ENCODE assay signal across 22 mouse cellular contexts in the genomic region with DNA sequence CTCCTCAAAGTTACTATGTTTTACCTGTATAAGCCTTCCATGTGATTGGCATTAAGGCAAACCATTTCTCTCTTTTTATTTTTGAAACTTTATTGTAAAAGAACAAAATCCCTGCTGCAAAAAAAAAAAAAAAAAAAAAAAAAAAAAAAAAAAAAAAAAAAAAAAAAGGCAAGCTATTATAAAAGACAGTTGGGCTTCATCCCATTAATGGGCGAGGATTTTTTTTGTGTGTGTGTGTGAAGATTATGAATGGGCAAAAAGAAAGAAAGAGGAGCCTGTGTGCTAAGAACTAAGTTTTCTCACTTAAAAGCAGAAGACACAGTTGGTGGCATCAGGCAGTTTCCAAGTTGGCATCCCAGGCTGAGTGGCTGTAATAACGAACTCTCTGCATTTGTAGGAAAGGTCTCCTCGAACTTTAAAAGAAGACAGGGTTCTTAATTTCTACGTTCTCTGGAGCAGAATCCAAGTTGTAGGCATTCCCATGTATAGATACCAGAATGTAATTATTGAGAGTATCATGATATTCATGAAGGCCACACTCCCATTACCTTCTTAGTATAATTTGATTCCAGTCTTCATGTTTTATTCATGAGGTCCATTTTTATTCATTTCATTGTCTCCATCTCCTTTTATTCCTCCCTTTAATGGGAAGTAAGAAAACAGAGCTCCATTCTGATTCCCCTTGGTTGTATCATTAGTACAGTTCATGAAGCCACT. TPM values are rescaled to one million over a fixed set of nuclear protein-coding genes. Genes with fewer than 3 reads are reported as not detected.
DNase-seq lines count a peak whose midpoint lies in the region; ATAC-seq and TF ChIP-seq lines count a peak whose summit lies in the region.
"Had no signal": no experiment of that assay in that cellular context is flagged by ENCODE, and none has a peak within 500 bp of the region (broad histone marks: within the 10 kb centered on the region; RNA-seq: fewer than 3 reads in every experiment).

No protein-coding gene starts in this region.

- no peak overlapping the region for H3K4me2 ChIP-seq in hindbrain, embryonic 11.5 days (replicated peaks; ENCODE audit: low read depth, low read length)
- no peak overlapping the region for H3K4me2 ChIP-seq in hindbrain, embryonic 16.5 days (ENCODE audit: low read length)
- no peak overlapping the region for H3K4me2 ChIP-seq in CH12.LX (ENCODE audit: insufficient read depth, low read depth, poor library complexity, severe bottlenecking)
- H3K4me2 ChIP-seq in forebrain, embryonic 13.5 days: no peak overlapping the region
- no peak overlapping the region for H3K4me2 ChIP-seq in midbrain, embryonic 14.5 days (ENCODE audit: low read length)
- H3K4me2 ChIP-seq: heart, embryonic 15.5 days; kidney, embryonic 15.5 days; neural tube, embryonic 12.5 days; stomach, embryonic 15.5 days had no signal

- no peak for TF ChIP-seq POLR2A in CH12.LX (IDR thresholded peaks at IDR 0.05; ENCODE audit: low read depth, low read length)

- no peaks in the 10 kb centered on the region for H3K27me3 ChIP-seq in hindbrain, embryonic 11.5 days (ENCODE audit: control insufficient read depth, insufficient read depth, low read length)
- H3K27me3 ChIP-seq in hindbrain, embryonic 16.5 days (replicated peaks; ENCODE audit: control insufficient read depth, insufficient read depth, low read length): no peaks in the 10 kb centered on the region
- no peaks in the 10 kb centered on the region for H3K27me3 ChIP-seq in CH12.LX (replicated peaks)
- no peaks in the 10 kb centered on the region for H3K27me3 ChIP-seq in forebrain, embryonic 13.5 days
- no peaks in the 10 kb centered on the region for H3K27me3 ChIP-seq in midbrain, embryonic 14.5 days (ENCODE audit: control insufficient read depth, insufficient read depth, low read length)
- H3K27me3 ChIP-seq: heart, embryonic 15.5 days; kidney, embryonic 15.5 days; neural tube, embryonic 12.5 days; stomach, embryonic 15.5 days had no signal

- no peak for TF ChIP-seq RAD21 in CH12.LX (IDR thresholded peaks at IDR 0.05; ENCODE audit: low read depth, low read length)

- ATAC-seq in hindbrain, embryonic 11.5 days (ENCODE audit: low FRiP score): peak; percentile 53
- no peak for ATAC-seq in hindbrain, embryonic 16.5 days
- ATAC-seq in forebrain, embryonic 13.5 days: peak; percentile 70
- ATAC-seq in midbrain, embryonic 14.5 days (ENCODE audit: low FRiP score, low TSS enrichment): no peak; the same call in 1 of the 2 replicates
- ATAC-seq: intestine, embryonic 16.5 days had no signal

- DNase-seq in hindbrain, embryonic 11.5 days (ENCODE audit: low spot score): peak; percentile 17
- no peak for DNase-seq in CH12.LX (ENCODE audit: extremely low read depth)
- DNase-seq in midbrain, embryonic 14.5 days: peak; percentile 35
- DNase-seq in layer of hippocampus, postnatal 25 days (ENCODE audit: extremely low spot score in 1 of 2, low spot score in 1 of 2): no peak
- no peak for DNase-seq in lung, adult 18-20 months
- no peak for DNase-seq in lung, postnatal 36 days
- DNase-seq: cerebellum, adult 2 months; gastrocnemius, postnatal 14 days; heart, adult 2 months; kidney, postnatal 4 days; right cerebral cortex, postnatal 25 days; thymus, adult 18-20 months had no signal

- H3K9me3 ChIP-seq in hindbrain, embryonic 11.5 days (ENCODE audit: control insufficient read depth, low read length): no peaks in the 10 kb centered on the region
- H3K9me3 ChIP-seq in hindbrain, embryonic 16.5 days (ENCODE audit: control insufficient read depth, low read length): no peaks in the 10 kb centered on the region
- H3K9me3 ChIP-seq in CH12.LX (replicated peaks; ENCODE audit: low read length): no peaks in the 10 kb centered on the region
- H3K9me3 ChIP-seq in forebrain, embryonic 13.5 days (replicated peaks): no peaks in the 10 kb centered on the region
- no peaks in the 10 kb centered on the region for H3K9me3 ChIP-seq in midbrain, embryonic 14.5 days (ENCODE audit: control insufficient read depth, low read length)
- H3K9me3 ChIP-seq: heart, embryonic 15.5 days; kidney, embryonic 15.5 days; neural tube, embryonic 12.5 days; stomach, embryonic 15.5 days had no signal

- TF ChIP-seq EP300 in CH12.LX (IDR thresholded peaks at IDR 0.05; ENCODE audit: low read length): no peak

- H3K27ac ChIP-seq in hindbrain, embryonic 11.5 days (ENCODE audit: low read depth, low read length): 0 out of 2 replicates have a peak overlapping the region, but pooled peaks have one; percentile 30
- no peak overlapping the region for H3K27ac ChIP-seq in hindbrain, embryonic 16.5 days (ENCODE audit: low read depth, low read length)
- no peak overlapping the region for H3K27ac ChIP-seq in CH12.LX (ENCODE audit: insufficient read depth, low read depth)
- 0 out of 2 replicates have a peak overlapping the region, but pooled peaks have one; percentile 40 for H3K27ac ChIP-seq in forebrain, embryonic 13.5 days
- H3K27ac ChIP-seq in midbrain, embryonic 14.5 days (replicated peaks; ENCODE audit: low read depth, low read length): no peak overlapping the region
- H3K27ac ChIP-seq: heart, adult 2 months; heart, embryonic 15.5 days; kidney, embryonic 15.5 days; liver, embryonic 14.5 days; neural tube, embryonic 12.5 days; stomach, embryonic 15.5 days had no signal

- H3K79me2 ChIP-seq in CH12.LX (replicated peaks; ENCODE audit: control insufficient read depth, extremely low read depth, insufficient read depth, poor library complexity, severe bottlenecking): peaks cover 14% of the 10 kb centered on the region

- TF ChIP-seq CTCF in CH12.LX (conservative IDR thresholded peaks at IDR 0.05 in 1 of 2, IDR thresholded peaks at IDR 0.05 in 1 of 2; ENCODE audit: low read depth in 2 of 2, low read length in 2 of 2): no peak

- 66% methylated on average over 4 of the region's 4 CpGs for WGBS in hindbrain, embryonic 11.5 days
- 36% methylated on average over 4 of the region's 4 CpGs for WGBS in hindbrain, embryonic 16.5 days
- 13% methylated on average over 4 of the region's 4 CpGs for WGBS in forebrain, embryonic 13.5 days
- 43% methylated on average over 4 of the region's 4 CpGs for WGBS in midbrain, embryonic 14.5 days

- no peaks in the 10 kb centered on the region for H3K36me3 ChIP-seq in hindbrain, embryonic 11.5 days (ENCODE audit: control insufficient read depth, insufficient read depth, low read length)
- H3K36me3 ChIP-seq in hindbrain, embryonic 16.5 days (ENCODE audit: control insufficient read depth, insufficient read depth, low read length): no peaks in the 10 kb centered on the region
- H3K36me3 ChIP-seq in CH12.LX (replicated peaks in 1 of 2; ENCODE audit: control insufficient read depth in 1 of 2, insufficient read depth in 1 of 2, low read length in 1 of 2): peaks cover 6 to 39% of the 10 kb centered on the region in 2 experiments
- H3K36me3 ChIP-seq in forebrain, embryonic 13.5 days (ENCODE audit: poor library complexity, severe bottlenecking): no peaks in the 10 kb centered on the region
- no peaks in the 10 kb centered on the region for H3K36me3 ChIP-seq in midbrain, embryonic 14.5 days (ENCODE audit: control insufficient read depth, insufficient read depth, low read length)
- H3K36me3 ChIP-seq: heart, embryonic 15.5 days; kidney, embryonic 15.5 days; neural tube, embryonic 12.5 days; stomach, embryonic 15.5 days had no signal

- in situ Hi-C loops in CH12.LX (cut with MboI; ENCODE audit: low pct_ligation_motif_present, low pct_unique_long_range_greater_than_20kb, low sequenced_read_pairs): no loop called here

- H3K4me3 ChIP-seq in hindbrain, embryonic 11.5 days (ENCODE audit: low read depth, low read length): no peak overlapping the region
- H3K4me3 ChIP-seq in hindbrain, embryonic 16.5 days (ENCODE audit: low read length): no peak overlapping the region
- H3K4me3 ChIP-seq in CH12.LX (replicated peaks in 1 of 3; ENCODE audit: low read depth in 2 of 3, low read length in 2 of 3, poor library complexity in 1 of 3): no peak overlapping the region
- H3K4me3 ChIP-seq in forebrain, embryonic 13.5 days: no peak overlapping the region
- no peak overlapping the region for H3K4me3 ChIP-seq in midbrain, embryonic 14.5 days (replicated peaks; ENCODE audit: low read depth, low read length)
- H3K4me3 ChIP-seq: erythroblast, embryonic 14.5 days; heart, adult 2 months; heart, embryonic 15.5 days; kidney, embryonic 15.5 days; neural tube, embryonic 12.5 days; stomach, embryonic 15.5 days had no signal

- no peak overlapping the region for H3K9ac ChIP-seq in hindbrain, embryonic 11.5 days (ENCODE audit: low read depth, low read length)
- H3K9ac ChIP-seq in hindbrain, embryonic 16.5 days (ENCODE audit: low read depth, low read length): no peak overlapping the region
- H3K9ac ChIP-seq in CH12.LX (ENCODE audit: insufficient read depth, low read depth): no peak overlapping the region
- no peak overlapping the region for H3K9ac ChIP-seq in forebrain, embryonic 13.5 days
- H3K9ac ChIP-seq in midbrain, embryonic 14.5 days (replicated peaks; ENCODE audit: low read length): no peak overlapping the region
- H3K9ac ChIP-seq: heart, embryonic 15.5 days; kidney, embryonic 15.5 days; liver, embryonic 14.5 days; neural tube, embryonic 12.5 days; stomach, embryonic 15.5 days had no signal

- no peaks in the 10 kb centered on the region for H3K4me1 ChIP-seq in hindbrain, embryonic 11.5 days (replicated peaks; ENCODE audit: control insufficient read depth, insufficient read depth, low read length)
- no peaks in the 10 kb centered on the region for H3K4me1 ChIP-seq in hindbrain, embryonic 16.5 days (ENCODE audit: control insufficient read depth, insufficient read depth, low read depth, low read length)
- H3K4me1 ChIP-seq in CH12.LX (ENCODE audit: control insufficient read depth in 1 of 2, insufficient read depth in 2 of 2): peaks cover 0 to 7% of the 10 kb centered on the region in 2 experiments; a peak in 1 of 4 replicates
- peaks cover 32% of the 10 kb centered on the region for H3K4me1 ChIP-seq in forebrain, embryonic 13.5 days
- peaks cover 7% of the 10 kb centered on the region; the same call in 1 of the 2 replicates for H3K4me1 ChIP-seq in midbrain, embryonic 14.5 days (ENCODE audit: control insufficient read depth, insufficient read depth, low read length)
- H3K4me1 ChIP-seq: heart, embryonic 15.5 days; kidney, embryonic 15.5 days; stomach, embryonic 15.5 days had no signal

- dilution Hi-C loops in CH12.LX (cut with MboI; ENCODE audit: extremely low pct_ligation_motif_present, extremely low pct_unique_long_range_greater_than_20kb, low sequenced_read_pairs): no loop called here

RNA-seq across cellular contexts. Expression of a gene that starts 13.1 kb away (rescaled TPM):
- polyA plus RNA-seq in hindbrain, embryonic 11.5 days (2014; fragmentation: Nextera tagmentation; extraction: Ambion mirVana): 7.1 and 7.3 TPM in 2 replicates
- 3.8 and 4.5 TPM in 2 replicates for polyA plus RNA-seq in hindbrain, embryonic 16.5 days (2015; fragmentation: Nextera tagmentation; extraction: Ambion mirVana)
- total RNA-seq in CH12.LX (2012; rRNA removed) (12.1 and 19.8 TPM in 2 replicates), CH12.LX (2014; rRNA removed) (20.8 and 21.8 TPM in 2 replicates)
- 11.5 and 12.6 TPM in 2 replicates for polyA plus RNA-seq in CH12.LX (2012; ENCODE audit: insufficient read length, low read depth)
- polyA plus RNA-seq in forebrain, embryonic 13.5 days (2015; fragmentation: Nextera tagmentation; extraction: Ambion mirVana): 5.7 and 6.3 TPM in 2 replicates
- 2.9 and 3.2 TPM in 2 replicates for polyA plus RNA-seq in midbrain, embryonic 14.5 days (2014; fragmentation: Nextera tagmentation; extraction: Ambion mirVana)
- 1 to 10 TPM; 6.7 to 7.6 TPM for total RNA-seq in layer of hippocampus, postnatal 25 days (2021)

RNA-seq across cellular contexts. Expression of a gene that starts 38.2 kb away (rescaled TPM):
- 7.4 and 8.7 TPM in 2 replicates for polyA plus RNA-seq in hindbrain, embryonic 11.5 days (2014; fragmentation: Nextera tagmentation; extraction: Ambion mirVana)
- polyA plus RNA-seq in hindbrain, embryonic 16.5 days (2015; fragmentation: Nextera tagmentation; extraction: Ambion mirVana): 7.2 and 9.6 TPM in 2 replicates
- not detected in 2 replicates for total RNA-seq in CH12.LX (2012; rRNA removed)
- total RNA-seq in CH12.LX (2014; rRNA removed): not detected in 2 replicates
- not detected in 2 replicates for polyA plus RNA-seq in CH12.LX (2012; ENCODE audit: insufficient read length, low read depth)
- polyA plus RNA-seq in forebrain, embryonic 13.5 days (2015; fragmentation: Nextera tagmentation; extraction: Ambion mirVana): 9.0 and 10.7 TPM in 2 replicates
- 5.5 and 7.9 TPM in 2 replicates for polyA plus RNA-seq in midbrain, embryonic 14.5 days (2014; fragmentation: Nextera tagmentation; extraction: Ambion mirVana)
- 10 to 100 TPM; 18.8 to 21.7 TPM for total RNA-seq in layer of hippocampus, postnatal 25 days (2021)
- total RNA-seq: monocyte, adult 5-6 weeks had no signal

Comparison
In these comparisons a context has a peak if more than half of its experiments do, and no peak if none do; other contexts are left out.
1. ATAC-seq: peak in hindbrain, embryonic 11.5 days (single experiment) and forebrain, embryonic 13.5 days (single experiment); none in hindbrain, embryonic 16.5 days (single experiment) and midbrain, embryonic 14.5 days (single experiment).
2. H3K27ac ChIP-seq: peak in hindbrain, embryonic 11.5 days (single experiment) and forebrain, embryonic 13.5 days (single experiment); none in hindbrain, embryonic 16.5 days (single experiment), CH12.LX (single experiment) and midbrain, embryonic 14.5 days (single experiment).
3. DNase-seq: peak in hindbrain, embryonic 11.5 days (single experiment) and midbrain, embryonic 14.5 days (single experiment); none in CH12.LX (single experiment), layer of hippocampus, postnatal 25 days (0 of 2), lung, adult 18-20 months (0 of 2) and lung, postnatal 36 days (single experiment).